Mouse (Mus musculus): ENCODE data around the gene Sh3pxd2b.

DNA sequence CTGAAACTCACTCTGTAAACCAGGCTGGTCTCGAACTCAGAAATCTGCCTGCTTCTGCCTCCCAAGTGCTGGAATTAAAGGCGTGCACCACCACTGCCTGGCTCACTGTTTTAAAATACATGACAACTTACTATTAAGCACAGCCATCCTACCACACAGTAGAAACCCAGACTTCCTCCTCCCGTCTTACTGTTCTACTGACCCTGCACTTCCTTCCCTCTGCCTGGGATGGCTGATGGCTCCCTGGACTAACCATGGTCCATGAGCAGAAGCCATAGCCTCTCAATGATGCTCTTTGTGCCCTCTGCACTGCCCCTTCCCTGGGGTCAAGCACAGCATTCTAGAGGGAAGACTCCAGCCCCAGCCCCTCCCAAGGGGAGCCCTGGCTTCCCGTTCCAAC is 17.9 kb downstream of the Sh3pxd2b start:
- TF ChIP-seq GATA1 (IDR thresholded peaks at IDR 0.05; ENCODE audit: low read length) (no peak), TAL1 (IDR thresholded peaks at IDR 0.05; ENCODE audit: low read length) (no peak)

All from erythroblast, embryonic 14.5 days (primary cell).